Mouse (Mus musculus) megakaryocyte, adult 5-6 weeks (primary cell): ENCODE results near the gene Ccser1. TPM values are rescaled to one million over a fixed set of nuclear protein-coding genes. Genes with fewer than 3 reads are reported as not detected.
A peak's percentile ranks its signal among the peaks of the same experiment; 100 is the strongest.

ENCODE experiments used
- ATAC-seq: 2 replicates; pipeline ENCODE4 v1.8.0; 2016; ENCODE audit warnings: mild to moderate bottlenecking, inconsistent platforms; ENCODE audit not compliant: poor library complexity, severe bottlenecking
- total RNA-seq, 2 experiments: library from RNA; stranded (forward) in 1 of 2; stranded (reverse) in 1 of 2; fragments of 153-499, 151-499 nt in 1 of 2; fragments of 221-1000, 200-1000 nt in 1 of 2; gene quantifications; 2 replicates each; pipeline versions ENCODE4 v1.2.3 to v1.2.4; 2015 to 2017

Ccser1 gene
- total RNA-seq, 2 experiments from 2014 or later, result not detected

GRCm38 (mm10) chr6:61614920-61615319 is 434.8 kb downstream of the Ccser1 start:
- no peak for ATAC-seq

GRCm38 (mm10) chr6:61621707-61622106 is 441.6 kb downstream of the Ccser1 start:
- ATAC-seq, result no peak

- no peak for ATAC-seq
Measured at GRCm38 (mm10) chr6:61661414-61661813, 481.3 kb downstream of the Ccser1 start.

GRCm38 (mm10) chr6:61664572-61664971 is 484.4 kb downstream of the Ccser1 start:
- no peak for ATAC-seq

- ATAC-seq, result no peak
Measured at GRCm38 (mm10) chr6:61687002-61687401, 506.9 kb downstream of the Ccser1 start.

- ATAC-seq, result no peak
Measured at GRCm38 (mm10) chr6:61703003-61703402, 522.9 kb downstream of the Ccser1 start.

- ATAC-seq, result peak; percentile 52; the same call in 1 of the 2 replicates
Measured at GRCm38 (mm10) chr6:61721220-61721619, 541.1 kb downstream of the Ccser1 start.

GRCm38 (mm10) chr6:61729065-61729464 is 548.9 kb downstream of the Ccser1 start:
- ATAC-seq, result no peak

GRCm38 (mm10) chr6:61730088-61730880 is 550.2 kb downstream of the Ccser1 start:
- ATAC-seq, result no peak

- no peak for ATAC-seq
Measured at GRCm38 (mm10) chr6:61746346-61746745, 566.2 kb downstream of the Ccser1 start.

GRCm38 (mm10) chr6:61762135-61762534 is 582.0 kb downstream of the Ccser1 start:
- ATAC-seq, result no peak

GRCm38 (mm10) chr6:61763379-61763778 is 583.3 kb downstream of the Ccser1 start:
- no peak for ATAC-seq

GRCm38 (mm10) chr6:61765801-61766200 is 585.7 kb downstream of the Ccser1 start:
- ATAC-seq, result no peak

- no peak for ATAC-seq
Measured at GRCm38 (mm10) chr6:61767151-61767550, 587.0 kb downstream of the Ccser1 start.

GRCm38 (mm10) chr6:61786706-61787105 is 606.6 kb downstream of the Ccser1 start:
- ATAC-seq, result no peak

- no peak for ATAC-seq
Measured at GRCm38 (mm10) chr6:61800889-61801288, 620.8 kb downstream of the Ccser1 start.

- ATAC-seq, result no peak
Measured at GRCm38 (mm10) chr6:61805481-61805880, 625.4 kb downstream of the Ccser1 start.

GRCm38 (mm10) chr6:61817716-61818115 is 637.6 kb downstream of the Ccser1 start:
- ATAC-seq, result no peak

GRCm38 (mm10) chr6:61876302-61876701 is 696.2 kb downstream of the Ccser1 start:
- no peak for ATAC-seq

GRCm38 (mm10) chr6:61898238-61898637 is 718.1 kb downstream of the Ccser1 start:
- no peak for ATAC-seq

- ATAC-seq, result no peak
Measured at GRCm38 (mm10) chr6:61902715-61903114, 722.6 kb downstream of the Ccser1 start.

GRCm38 (mm10) chr6:61912896-61913295 is 732.8 kb downstream of the Ccser1 start:
- ATAC-seq, result no peak

- no peak for ATAC-seq
Measured at GRCm38 (mm10) chr6:61931622-61932021, 751.5 kb downstream of the Ccser1 start.
